Mouse (Mus musculus) urinary bladder, postnatal 36 days (tissue): ENCODE measurements around the gene Adk.
A peak's percentile ranks its signal among the peaks of the same experiment; 100 is the strongest.
"Not testable (repeated sequence)": the region's sequence is repeated elsewhere in the genome, so short reads cannot be mapped to it uniquely, and the experiment has no call there.

Source experiments
- DNase-seq, 2 experiments: peaks; one replicate each; pipeline ENCODE4 v3.0.0; 2022; ENCODE audit warnings: low spot score in 2 of 2, mixed read lengths in 1 of 2

Gene Adk

GRCm38 (mm10) chr14:21064321-21064720 is 11.9 kb downstream of the Adk start:
- no peak for DNase-seq

- no peak for DNase-seq
Observed at GRCm38 (mm10) chr14:21065490-21066162, 13.3 kb downstream of the Adk start.

- no peak for DNase-seq
Observed at GRCm38 (mm10) chr14:21069594-21069993, 17.2 kb downstream of the Adk start.

GRCm38 (mm10) chr14:21073981-21074380 is 21.6 kb downstream of the Adk start:
- DNase-seq, result no peak

GRCm38 (mm10) chr14:21074398-21075320 is 22.3 kb downstream of the Adk start:
- DNase-seq, result no peak

- peak; percentile 89 to 90 for DNase-seq
Observed at GRCm38 (mm10) chr14:21075751-21076500, 23.6 kb downstream of the Adk start.

- peak in 1 of 2 experiments; percentile 13 for DNase-seq
Observed at GRCm38 (mm10) chr14:21076501-21077194, 24.3 kb downstream of the Adk start.

GRCm38 (mm10) chr14:21077939-21078338 is 25.6 kb downstream of the Adk start:
- DNase-seq, result no peak

- DNase-seq, result no peak
Observed at GRCm38 (mm10) chr14:21078511-21078910, 26.1 kb downstream of the Adk start.

GRCm38 (mm10) chr14:21082823-21083222 is 30.4 kb downstream of the Adk start:
- DNase-seq, result no peak

GRCm38 (mm10) chr14:21085666-21086065 is 33.3 kb downstream of the Adk start:
- no peak for DNase-seq

GRCm38 (mm10) chr14:21086106-21086505 is 33.7 kb downstream of the Adk start:
- DNase-seq, result no peak

GRCm38 (mm10) chr14:21086827-21087351 is 34.5 kb downstream of the Adk start:
- DNase-seq, result no peak

GRCm38 (mm10) chr14:21087390-21088060 is 35.2 kb downstream of the Adk start:
- no peak for DNase-seq

- no peak for DNase-seq
Observed at GRCm38 (mm10) chr14:21088731-21089130, 36.4 kb downstream of the Adk start.

GRCm38 (mm10) chr14:21090400-21090799 is 38.0 kb downstream of the Adk start:
- no peak for DNase-seq

GRCm38 (mm10) chr14:21090930-21091486 is 38.6 kb downstream of the Adk start:
- no peak for DNase-seq

GRCm38 (mm10) chr14:21094161-21094560 is 41.8 kb downstream of the Adk start:
- DNase-seq, result not testable (repeated sequence)

GRCm38 (mm10) chr14:21096279-21096678 is 43.9 kb downstream of the Adk start:
- DNase-seq, result no peak

GRCm38 (mm10) chr14:21096689-21097088 is 44.3 kb downstream of the Adk start:
- no peak for DNase-seq
